Mouse (Mus musculus) ES-Bruce4 (cell line): Measurements from ENCODE around the gene Myod1. TPM values are rescaled to one million over a fixed set of nuclear protein-coding genes. Genes with fewer than 3 reads are reported as not detected.

Experiments used
- H3K27ac ChIP-seq: 2 replicates; pipeline ENCODE4 v1.5.1; 2012; ENCODE audit warnings: low read length, inconsistent platforms; ENCODE audit not compliant: insufficient read depth
- H3K27me3 ChIP-seq: 2 replicates; pipeline ENCODE4 v1.6.1; 2012; ENCODE audit warnings: mild to moderate bottlenecking, low read length, inconsistent platforms; ENCODE audit not compliant: control insufficient read depth, poor library complexity, insufficient read depth, severe bottlenecking
- H3K36me3 ChIP-seq: 2 replicates; pipeline ENCODE4 v1.6.1; 2012; ENCODE audit warnings: inconsistent platforms, mild to moderate bottlenecking, low read length, moderate library complexity; ENCODE audit not compliant: control insufficient read depth, poor library complexity, insufficient read depth, severe bottlenecking
- H3K4me1 ChIP-seq: one replicate; pipeline ENCODE4 v1.8.1; 2011; ENCODE audit warnings: low read length; ENCODE audit not compliant: control insufficient read depth, insufficient read depth
- H3K4me3 ChIP-seq: 2 replicates; pipeline ENCODE4 v1.5.1; 2011; ENCODE audit warnings: low read depth, mild to moderate bottlenecking, low read length
- H3K9ac ChIP-seq: 2 replicates; pipeline ENCODE4 v1.6.1; 2012; ENCODE audit warnings: low read depth, mild to moderate bottlenecking, inconsistent platforms; ENCODE audit not compliant: poor library complexity, severe bottlenecking
- H3K9me3 ChIP-seq: replicated peaks from 2 replicates; pipeline ENCODE4 v1.6.1; 2012; ENCODE audit warnings: mild to moderate bottlenecking, low read length, inconsistent platforms; ENCODE audit not compliant: control insufficient read depth, poor library complexity, insufficient read depth, severe bottlenecking
- CTCF ChIP-seq: IDR thresholded peaks from one replicate; pipeline ENCODE4 v1.8.1; 2011; ENCODE audit warnings: low read depth, low read length
- EP300 ChIP-seq: IDR thresholded peaks from 2 replicates; pipeline ENCODE4 v1.6.1; 2011; ENCODE audit warnings: low read depth, low read length; ENCODE audit not compliant: insufficient read depth
- POLR2A ChIP-seq: IDR thresholded peaks from one replicate; pipeline ENCODE4 v1.8.1; 2011; ENCODE audit warnings: low read length; ENCODE audit not compliant: insufficient read depth
- polyA plus RNA-seq: library from polyadenylated mRNA; stranded (reverse); fragments of >200 nt; gene quantifications from 2 replicates; pipeline ENCODE4 v1.2.4, GENCODE M21; 2011; ENCODE audit warnings: low read depth; ENCODE audit not compliant: missing spikeins, insufficient read depth, insufficient read length

Gene Myod1
- polyA plus RNA-seq, 1 experiment = not detected

DNA sequence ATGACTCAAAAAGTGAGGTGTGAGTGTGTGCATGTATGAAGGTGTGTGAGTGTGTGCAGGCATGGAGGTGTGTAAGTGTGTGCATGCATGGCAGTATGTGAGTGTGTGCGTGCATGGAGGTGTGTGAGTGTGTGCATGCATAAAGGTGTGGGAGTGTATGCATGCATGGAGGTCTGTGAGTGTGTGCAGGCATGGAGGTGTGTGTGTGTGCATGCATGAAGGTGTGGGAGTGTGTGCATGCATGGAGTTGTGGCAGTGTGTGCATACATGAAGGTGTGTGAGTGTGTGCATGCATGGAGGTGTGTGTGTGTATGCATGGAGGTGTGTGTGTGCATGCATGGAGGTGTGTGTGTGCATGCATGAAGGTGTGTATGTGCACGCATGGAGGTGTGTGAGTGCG is 11.2 kb downstream of the Myod1 start:
- Histone ChIP-seq H3K4me1 (no peaks in the 10 kb centered on the region), H3K4me3 (no peak overlapping the region), H3K9ac (no peak overlapping the region), H3K36me3 (no peaks in the 10 kb centered on the region), H3K9me3 (no peaks in the 10 kb centered on the region), H3K27me3 (no peaks in the 10 kb centered on the region), H3K27ac (no peak overlapping the region)
- TF ChIP-seq POLR2A = no peak
- TF ChIP-seq CTCF = no peak
- TF ChIP-seq EP300 = no peak

DNA sequence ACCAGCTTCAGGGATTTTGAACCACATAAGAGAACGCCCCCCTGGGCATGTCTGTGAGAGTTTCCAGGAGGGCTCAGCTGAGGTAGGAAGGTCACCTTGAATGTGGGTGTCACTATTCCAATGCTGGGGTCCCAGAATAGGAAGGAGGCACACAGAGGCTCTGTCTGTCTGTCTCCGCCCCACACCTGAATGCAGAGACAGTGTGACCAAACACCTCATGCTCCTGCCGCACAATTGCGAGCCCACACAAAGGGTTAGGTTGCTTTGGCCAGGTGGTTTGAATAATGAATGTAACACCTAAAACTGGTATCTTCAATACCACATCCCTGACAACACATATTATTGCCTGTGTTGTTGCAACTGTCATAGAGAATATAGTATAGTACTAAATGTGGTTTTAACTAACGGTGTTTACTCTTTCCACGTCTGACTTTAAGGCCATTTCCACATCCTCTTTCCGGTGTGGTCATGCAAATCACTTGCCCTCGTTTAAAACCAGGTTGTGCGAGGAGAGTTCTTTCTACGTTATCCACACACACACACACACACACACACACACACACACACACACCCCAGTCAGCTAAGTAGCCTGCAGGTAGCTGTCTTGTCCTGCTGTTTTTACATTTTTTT is 13.3 kb downstream of the Myod1 start:
- TF ChIP-seq POLR2A (no peak), CTCF (no peak), EP300 (no peak)
- Histone ChIP-seq H3K9me3 (no peaks in the 10 kb centered on the region), H3K4me1 (no peaks in the 10 kb centered on the region), H3K9ac (no peak overlapping the region), H3K27me3 (no peaks in the 10 kb centered on the region), H3K36me3 (no peaks in the 10 kb centered on the region), H3K4me3 (no peak overlapping the region), H3K27ac (no peak overlapping the region)

DNA sequence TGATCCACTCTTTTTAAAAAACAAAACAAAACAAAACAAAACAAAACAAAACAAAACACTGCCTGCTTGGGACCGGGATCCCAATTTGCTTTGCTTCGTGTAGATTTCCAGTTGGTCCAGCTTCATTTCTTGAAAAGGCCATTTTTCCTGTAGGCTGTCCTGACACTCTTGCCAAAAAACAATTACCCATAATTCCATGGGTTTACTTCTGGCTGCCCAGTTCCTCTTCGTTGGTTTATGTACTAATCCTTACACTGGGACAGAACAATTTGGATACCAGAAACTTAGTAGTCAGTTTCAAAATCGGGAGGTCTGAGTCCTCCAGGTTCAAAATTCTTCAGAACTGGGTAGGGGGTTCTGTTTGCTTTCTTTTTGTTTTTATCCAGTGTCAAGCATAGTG is 14.0 kb downstream of the Myod1 start:
- Histone ChIP-seq H3K27me3 (no peaks in the 10 kb centered on the region), H3K4me3 (no peak overlapping the region), H3K36me3 (no peaks in the 10 kb centered on the region), H3K4me1 (no peaks in the 10 kb centered on the region), H3K27ac (no peak overlapping the region), H3K9me3 (no peaks in the 10 kb centered on the region), H3K9ac (no peak overlapping the region)
- TF ChIP-seq EP300 = no peak
- no peak for TF ChIP-seq CTCF
- no peak for TF ChIP-seq POLR2A

DNA sequence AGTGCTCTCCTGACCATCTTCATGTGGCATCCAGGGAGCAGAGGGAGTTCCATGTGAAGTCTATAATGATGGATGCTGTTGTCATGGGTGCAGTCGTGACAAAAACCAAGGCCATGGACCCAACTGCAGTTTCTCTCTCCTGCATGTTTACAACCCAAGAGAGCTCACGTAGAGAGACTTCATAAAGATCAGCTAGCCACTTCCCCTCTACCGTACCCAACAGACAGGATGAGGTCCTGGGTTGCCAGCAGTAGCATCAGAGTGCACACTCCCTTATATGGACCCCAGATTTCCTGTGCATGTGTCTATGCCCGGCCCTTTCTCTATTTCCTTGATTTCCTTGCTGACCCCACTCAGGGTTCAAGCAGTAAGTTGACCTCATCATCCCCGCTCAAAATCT is 15.4 kb downstream of the Myod1 start:
- no peaks in the 10 kb centered on the region for H3K36me3 ChIP-seq
- peaks cover 3% of the 10 kb centered on the region; the same call in 1 of the 2 replicates for H3K27me3 ChIP-seq
- no peaks in the 10 kb centered on the region for H3K9me3 ChIP-seq
- H3K4me1 ChIP-seq = no peaks in the 10 kb centered on the region
- H3K9ac ChIP-seq = no peak overlapping the region
- no peak overlapping the region for H3K27ac ChIP-seq
- TF ChIP-seq CTCF (no peak), POLR2A (no peak), EP300 (no peak)
- H3K4me3 ChIP-seq = no peak overlapping the region

- H3K4me1 ChIP-seq = no peaks in the 10 kb centered on the region
- TF ChIP-seq POLR2A (no peak), EP300 (0 out of 2 replicates have a peak, but pooled peaks have one; percentile 14), CTCF (peak; percentile 92)
- H3K4me3 ChIP-seq = no peak overlapping the region
- no peaks in the 10 kb centered on the region for H3K9me3 ChIP-seq
- H3K9ac ChIP-seq = no peak overlapping the region
- H3K27ac ChIP-seq = no peak overlapping the region
- no peaks in the 10 kb centered on the region for H3K36me3 ChIP-seq
- peaks cover 3% of the 10 kb centered on the region; the same call in 1 of the 2 replicates for H3K27me3 ChIP-seq
Observed at GRCm38 (mm10) chr7:46393116-46393515, 16.8 kb downstream of the Myod1 start.

- no peaks in the 10 kb centered on the region for H3K36me3 ChIP-seq
- H3K27ac ChIP-seq = no peak overlapping the region
- H3K27me3 ChIP-seq = peaks cover 3% of the 10 kb centered on the region; the same call in 1 of the 2 replicates
- no peaks in the 10 kb centered on the region for H3K4me1 ChIP-seq
- TF ChIP-seq POLR2A (no peak), CTCF (no peak), EP300 (no peak)
- H3K9ac ChIP-seq = no peak overlapping the region
- H3K9me3 ChIP-seq = no peaks in the 10 kb centered on the region
- no peak overlapping the region for H3K4me3 ChIP-seq
Observed at GRCm38 (mm10) chr7:46393718-46394511, 17.6 kb downstream of the Myod1 start.
